Mouse (Mus musculus): ENCODE results near the gene Klc1.

Klc1 gene

GRCm38 (mm10) chr12:111812611-111813010 lies 54.0 kb downstream of the Klc1 start:
- no peak for DNase-seq (ENCODE audit: low read depth, low spot score)

GRCm38 (mm10) chr12:111813111-111813765 lies 54.6 kb downstream of the Klc1 start:
- no peak for DNase-seq (ENCODE audit: low read depth, low spot score)

DNA sequence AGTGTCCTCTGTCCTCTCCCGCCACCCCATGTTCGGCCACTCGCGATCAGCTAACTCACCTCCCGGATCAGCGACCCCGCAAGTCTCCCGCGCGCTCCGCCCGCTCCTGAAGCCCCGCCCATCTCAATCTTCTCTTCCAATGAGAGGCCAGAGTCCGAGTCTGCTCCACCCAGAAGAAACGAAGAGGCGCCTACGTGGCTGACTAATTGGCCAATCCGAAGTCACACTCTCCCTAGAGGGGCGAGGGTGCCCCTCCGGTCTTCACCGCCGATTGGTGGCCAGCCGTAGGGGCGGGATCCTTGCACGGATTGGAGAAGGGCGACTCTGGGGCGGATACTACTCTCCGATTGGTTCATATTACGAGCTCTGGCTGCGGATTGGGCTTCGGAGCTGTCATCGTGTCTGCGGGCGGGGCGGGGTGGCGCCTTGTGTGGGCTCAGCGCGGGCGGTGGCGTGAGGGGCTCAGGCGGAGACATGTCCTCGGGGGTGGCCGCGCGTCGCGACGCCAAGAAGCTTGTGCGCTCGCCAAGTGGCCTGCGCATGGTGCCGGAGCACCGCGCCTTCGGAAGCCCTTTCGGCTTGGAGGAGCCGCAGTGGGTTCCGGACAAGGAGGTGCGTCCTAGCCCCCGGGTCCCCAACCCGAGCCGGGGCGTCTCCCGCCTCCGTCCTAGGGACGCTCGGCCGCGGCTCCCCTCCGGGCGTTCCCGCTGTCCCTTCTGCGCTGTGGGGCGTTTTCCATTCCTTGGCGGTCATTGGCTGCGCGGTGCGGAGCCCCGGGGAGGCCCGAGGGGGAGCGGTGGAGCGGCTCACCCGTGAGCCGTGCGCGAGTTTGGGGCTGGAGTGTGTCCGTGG lies 55.3 kb downstream of the Klc1 start, which contains the start of the genes Xrcc3 and Zfyve21:
Gene Xrcc3, minus strand, starts transcription at position 108 of the 852 bp plus-strand sequence.
Gene Zfyve21, plus strand, starts transcription at position 405 of the 852 bp plus-strand sequence.
- DNase-seq (ENCODE audit: low read depth, low spot score): peak; percentile 98

DNA sequence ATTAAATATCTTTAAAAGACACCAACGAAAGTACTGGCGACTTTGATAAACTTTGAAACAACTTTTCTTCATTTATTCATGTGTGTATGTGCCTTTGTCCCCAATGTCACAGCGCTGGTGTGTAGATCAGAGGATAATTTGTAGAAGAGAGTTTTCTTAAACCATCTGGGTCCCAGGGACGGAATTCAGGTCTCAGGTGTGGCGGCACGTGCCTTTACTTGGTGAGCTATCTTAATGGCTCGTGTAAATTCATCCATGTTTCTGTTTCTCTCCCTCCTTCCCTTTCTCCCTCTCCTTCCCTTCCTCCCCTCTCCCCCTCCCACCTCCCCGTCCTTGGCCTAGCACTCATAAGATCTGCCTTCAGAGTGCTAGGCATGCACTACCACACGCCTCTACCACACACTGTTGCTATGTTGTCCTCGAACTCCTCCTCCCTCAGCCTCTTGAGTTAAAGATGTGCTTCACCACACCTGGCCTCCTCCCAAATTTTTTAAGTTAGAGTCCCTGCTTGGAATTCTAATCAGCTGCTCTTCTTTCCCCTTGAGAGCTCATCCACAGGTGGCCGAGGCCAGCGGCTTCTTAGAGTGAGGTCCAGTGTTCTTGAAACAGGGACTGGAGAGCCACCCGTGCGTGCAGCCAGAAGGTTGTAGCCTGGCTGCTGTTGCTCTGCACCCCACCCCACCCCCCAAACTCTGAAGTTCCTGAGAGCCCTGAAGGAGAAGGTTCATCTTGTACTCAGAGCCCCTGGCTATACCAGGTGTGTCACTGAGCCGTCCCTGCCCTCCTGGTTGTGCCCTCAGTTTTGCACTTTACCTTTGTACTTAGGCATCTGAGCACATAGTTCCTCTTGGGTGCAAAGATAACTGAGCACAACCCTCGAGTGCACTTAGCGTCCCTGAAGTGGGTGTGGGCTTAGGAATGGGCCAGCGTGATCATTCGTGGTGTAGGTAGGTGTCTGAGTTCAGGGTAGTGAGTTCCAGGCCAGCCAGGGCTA lies 56.4 kb downstream of the Klc1 start:
- DNase-seq (ENCODE audit: low read depth, low spot score): no peak

DNA sequence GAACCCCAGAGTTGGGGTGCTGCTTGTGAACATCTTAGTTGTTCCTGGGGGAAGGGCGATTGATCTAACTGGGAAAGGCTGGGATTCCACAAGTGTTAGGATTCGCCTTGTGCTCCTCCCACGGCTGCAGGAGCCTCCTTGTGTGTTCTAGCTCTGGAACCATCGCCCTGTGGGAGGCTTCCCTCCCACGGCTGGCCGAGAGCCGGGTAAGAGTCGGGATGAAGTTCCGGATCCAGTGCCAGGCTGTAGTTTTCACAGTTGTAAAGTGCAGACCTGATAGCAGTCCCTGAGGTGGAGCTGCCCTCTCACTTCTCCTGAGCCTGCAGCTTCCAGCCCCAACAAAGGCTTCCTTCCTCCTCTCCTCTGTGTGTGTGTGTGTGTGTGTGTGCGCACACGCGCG lies 57.9 kb downstream of the Klc1 start:
- DNase-seq (ENCODE audit: low read depth, low spot score): no peak

DNA sequence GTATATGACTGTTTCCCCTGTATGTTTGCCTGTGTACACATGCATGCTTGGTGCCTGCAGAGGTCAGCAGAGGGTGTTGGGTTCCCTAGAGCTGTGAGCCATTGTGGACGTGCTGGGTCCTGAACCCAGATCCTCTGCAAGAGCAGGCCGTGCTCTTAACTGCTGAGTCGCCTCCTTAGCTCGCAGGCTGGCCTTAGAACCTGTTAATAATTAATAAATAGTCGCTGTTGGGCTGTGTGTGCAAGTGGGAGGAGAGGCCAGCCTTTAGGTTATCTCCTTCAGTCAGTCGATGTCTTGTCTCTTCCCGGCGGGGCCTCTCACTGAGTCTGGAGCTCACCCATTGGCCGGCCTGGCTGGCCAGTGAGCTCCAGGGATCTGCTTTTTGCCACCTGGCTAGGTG lies 58.3 kb downstream of the Klc1 start:
- no peak for DNase-seq (ENCODE audit: low read depth, low spot score)

- DNase-seq (ENCODE audit: low read depth, low spot score): no peak
These were observed 59.3 kb downstream of the Klc1 start for GRCm38 (mm10) chr12:111817991-111818390.

GRCm38 (mm10) chr12:111819936-111820335 lies 61.3 kb downstream of the Klc1 start:
- DNase-seq (ENCODE audit: low read depth, low spot score): no peak

DNA sequence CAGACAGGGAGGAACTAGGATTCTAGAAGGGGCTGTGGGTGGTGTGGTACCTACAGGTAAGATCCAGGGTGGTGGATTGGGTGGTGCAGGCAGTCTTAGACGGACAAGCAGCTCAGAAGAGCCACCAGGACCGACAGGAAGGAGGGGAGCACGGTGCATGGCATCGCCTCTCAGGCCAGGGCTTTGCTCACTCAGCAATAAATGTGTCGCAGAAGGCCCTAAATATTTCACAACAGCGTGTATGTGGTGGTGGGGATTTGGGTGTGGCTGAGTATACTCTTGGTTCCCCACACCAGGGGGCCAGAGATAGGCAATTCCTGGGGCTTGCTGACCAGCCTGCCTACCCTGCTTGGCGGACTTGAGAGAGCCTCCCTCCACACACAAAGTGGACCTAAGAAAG lies 62.1 kb downstream of the Klc1 start:
- DNase-seq (ENCODE audit: low read depth, low spot score): no peak

GRCm38 (mm10) chr12:111821931-111822330 lies 63.3 kb downstream of the Klc1 start:
- DNase-seq (ENCODE audit: low read depth, low spot score): no peak

GRCm38 (mm10) chr12:111827556-111827955 lies 68.9 kb downstream of the Klc1 start:
- DNase-seq (ENCODE audit: low read depth, low spot score): no peak

GRCm38 (mm10) chr12:111829447-111829846 lies 70.8 kb downstream of the Klc1 start:
- no peak for DNase-seq (ENCODE audit: low read depth, low spot score)

DNA sequence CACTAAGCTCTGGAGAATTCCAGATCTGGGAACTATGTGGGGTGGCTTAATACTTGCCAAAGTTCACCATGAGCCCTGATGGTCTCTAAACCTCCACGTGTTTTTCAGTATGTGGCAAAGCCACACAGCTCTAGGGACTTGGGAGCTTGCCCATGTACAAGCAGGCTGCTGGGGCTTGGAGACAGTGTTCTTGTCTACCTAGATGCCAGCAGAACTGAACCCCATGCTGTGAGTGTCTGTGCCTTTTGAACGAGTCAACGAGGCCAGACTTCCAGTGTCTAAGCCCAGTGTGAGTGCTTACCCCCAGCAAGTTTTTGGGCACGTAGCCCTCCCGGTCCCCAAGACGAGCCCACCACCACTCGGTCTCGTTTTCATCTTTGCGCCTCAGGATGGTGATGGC lies 71.3 kb downstream of the Klc1 start:
- no peak for DNase-seq (ENCODE audit: low read depth, low spot score)

GRCm38 (mm10) chr12:111830375-111830774 lies 71.7 kb downstream of the Klc1 start:
- DNase-seq (ENCODE audit: low read depth, low spot score): no peak

GRCm38 (mm10) chr12:111832643-111833042 lies 74.0 kb downstream of the Klc1 start:
- DNase-seq (ENCODE audit: low read depth, low spot score): no peak

GRCm38 (mm10) chr12:111833457-111833856 lies 74.8 kb downstream of the Klc1 start:
- no peak for DNase-seq (ENCODE audit: low read depth, low spot score)

- DNase-seq (ENCODE audit: low read depth, low spot score): no peak
These were observed 84.2 kb downstream of the Klc1 start for GRCm38 (mm10) chr12:111842565-111843433.

DNA sequence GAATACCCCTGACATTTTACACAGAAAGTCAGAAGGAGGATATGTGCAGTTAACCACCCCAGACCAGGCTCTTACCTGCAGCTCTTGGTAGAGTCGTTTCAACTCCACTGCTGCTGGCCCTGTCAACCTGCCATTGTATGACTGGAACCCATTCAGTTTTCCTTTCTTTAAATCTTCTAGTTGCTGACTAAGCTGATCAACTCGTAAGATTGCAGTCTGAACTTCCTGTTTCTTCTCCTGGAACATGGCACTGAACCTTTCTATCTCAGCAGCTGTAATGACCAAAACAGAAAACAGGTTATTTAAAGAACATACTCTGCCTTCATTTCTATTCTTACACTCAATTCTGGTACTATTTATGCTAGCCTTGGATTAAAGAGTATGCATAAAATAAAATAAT lies 84.8 kb downstream of the Klc1 start:
- no peak for DNase-seq (ENCODE audit: low read depth, low spot score)

- no peak for DNase-seq (ENCODE audit: low read depth, low spot score)
These were observed 87.3 kb downstream of the Klc1 start for GRCm38 (mm10) chr12:111845953-111846352.

GRCm38 (mm10) chr12:111846815-111847214 lies 88.2 kb downstream of the Klc1 start:
- DNase-seq (ENCODE audit: low read depth, low spot score): no peak
